In the genomic region with DNA sequence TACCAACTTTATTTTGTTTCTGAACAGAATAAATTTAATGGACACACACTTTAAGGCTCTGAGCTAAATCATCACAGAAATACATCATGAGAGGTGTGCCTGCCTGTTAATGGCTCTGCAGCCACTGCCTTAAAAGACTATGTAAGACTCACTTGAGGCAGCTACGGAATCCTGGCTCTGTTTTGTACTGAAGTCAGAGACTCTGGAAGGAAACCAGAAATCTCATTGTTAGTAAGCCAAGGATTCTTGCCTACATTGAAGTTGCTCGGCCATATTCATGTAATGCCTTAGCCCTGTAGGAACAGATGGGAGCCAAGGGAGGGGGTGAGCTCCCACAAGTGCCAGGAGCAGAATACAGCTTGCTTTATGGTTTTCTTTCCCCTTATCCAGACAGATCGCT, we compare ENCODE assay signal across 13 mouse cellular contexts.
DNase-seq lines count a peak whose midpoint lies in the region; ATAC-seq lines count a peak whose summit lies in the region.
"Had no signal": no experiment of that assay in that cellular context is flagged by ENCODE, and none has a peak within 500 bp of the region (broad histone marks: within the 10 kb centered on the region; RNA-seq: fewer than 3 reads in every experiment).

No protein-coding gene starts in this region.

- H3K36me3 ChIP-seq in forebrain, embryonic 13.5 days (ENCODE audit: poor library complexity, severe bottlenecking): no peaks in the 10 kb centered on the region
- H3K36me3 ChIP-seq in forebrain, embryonic 10.5 days (replicated peaks): no peaks in the 10 kb centered on the region
- H3K36me3 ChIP-seq: neural tube, embryonic 13.5 days had no signal

- no peaks in the 10 kb centered on the region for H3K9me3 ChIP-seq in forebrain, embryonic 13.5 days (replicated peaks)
- H3K9me3 ChIP-seq in forebrain, embryonic 10.5 days: no peaks in the 10 kb centered on the region
- H3K9me3 ChIP-seq: neural tube, embryonic 13.5 days had no signal

- no peak for DNase-seq in forebrain, embryonic 10.5 days (ENCODE audit: extremely low spot score, low spot score)
- peak; percentile 97 for DNase-seq in brain, adult 2 months (ENCODE audit: low read depth, low spot score)
- DNase-seq in left cerebral cortex, adult 9 months (ENCODE audit: low spot score in 2 of 2): peak; percentile 55 to 85
- DNase-seq in urinary bladder, postnatal 4 days (ENCODE audit: low spot score in 2 of 2): no peak
- no peak for DNase-seq in testis, postnatal 14 days (ENCODE audit: low spot score)
- DNase-seq in thymus, postnatal 10 days (ENCODE audit: low spot score in 2 of 2): no peak
- DNase-seq: kidney, postnatal 4 days; lung, adult 2 months had no signal

- H3K27ac ChIP-seq in forebrain, embryonic 13.5 days: peak overlapping the region; percentile 59; the same call in 1 of the 2 replicates
- H3K27ac ChIP-seq in forebrain, embryonic 10.5 days: no peak overlapping the region
- H3K27ac ChIP-seq: neural tube, embryonic 13.5 days had no signal

- H3K27me3 ChIP-seq in forebrain, embryonic 13.5 days: no peaks in the 10 kb centered on the region
- no peaks in the 10 kb centered on the region for H3K27me3 ChIP-seq in forebrain, embryonic 10.5 days (ENCODE audit: poor library complexity, severe bottlenecking)
- H3K27me3 ChIP-seq: neural tube, embryonic 13.5 days; Patski had no signal

- no peak overlapping the region for H3K4me3 ChIP-seq in forebrain, embryonic 13.5 days
- H3K4me3 ChIP-seq in forebrain, embryonic 10.5 days: no peak overlapping the region
- H3K4me3 ChIP-seq: erythroblast, embryonic 14.5 days; neural tube, embryonic 13.5 days had no signal

- 60% methylated on average over 3 of the region's 3 CpGs for whole genome bisulfite sequencing in forebrain, embryonic 13.5 days
- 84% methylated on average over 3 of the region's 3 CpGs for WGBS in forebrain, embryonic 10.5 days

- H3K4me1 ChIP-seq in forebrain, embryonic 13.5 days: peaks cover 7% of the 10 kb centered on the region; the same call in 1 of the 2 replicates
- H3K4me1 ChIP-seq in forebrain, embryonic 10.5 days: no peaks in the 10 kb centered on the region
- H3K4me1 ChIP-seq: neural tube, embryonic 13.5 days had no signal

- H3K9ac ChIP-seq in forebrain, embryonic 13.5 days: no peak overlapping the region
- H3K9ac ChIP-seq: neural tube, embryonic 13.5 days had no signal

- H3K4me2 ChIP-seq in forebrain, embryonic 13.5 days: no peak overlapping the region
- H3K4me2 ChIP-seq: neural tube, embryonic 13.5 days had no signal

- ATAC-seq in forebrain, embryonic 13.5 days: peak; percentile 95
- ATAC-seq in frontal cortex, adult (ENCODE audit: low TSS enrichment): peak; percentile 98
- ATAC-seq: Patski had no signal

Comparison
In these comparisons a context has a peak if more than half of its experiments do, and no peak if none do; other contexts are left out.
1. DNase-seq: peak in brain, adult 2 months (single experiment) and left cerebral cortex, adult 9 months (2 of 2); none in forebrain, embryonic 10.5 days (single experiment), urinary bladder, postnatal 4 days (0 of 2), testis, postnatal 14 days (single experiment) and thymus, postnatal 10 days (0 of 2).